Mouse (Mus musculus) CD8-positive naive resting alpha-beta T cell, adult 2 months (primary cell): ENCODE measurements around the gene Vstm5.
"Not testable (repeated sequence)": the region's sequence is repeated elsewhere in the genome, so short reads cannot be mapped to it uniquely, and the experiment has no call there.

Source experiments
- DNase-seq, 2 experiments: peaks; one replicate each; pipeline ENCODE4 v3.0.0; 2022; ENCODE audit warnings: low read depth in 2 of 2, low spot score in 2 of 2

Vstm5 gene

GRCm38 (mm10) chr9:15239042-15239925, at the start of gene Vstm5:
Gene Vstm5 (plus strand): TSS chr9:15239045.
- DNase-seq, result no peak

GRCm38 (mm10) chr9:15194806-15195205, 44.0 kb upstream of the Vstm5 start:
- DNase-seq, result not testable (repeated sequence)

GRCm38 (mm10) chr9:15206631-15207030, 32.2 kb upstream of the Vstm5 start:
- no peak for DNase-seq

GRCm38 (mm10) chr9:15209320-15209719, 29.5 kb upstream of the Vstm5 start:
- DNase-seq, result no peak

- no peak for DNase-seq
Measured at GRCm38 (mm10) chr9:15211876-15212275, 27.0 kb upstream of the Vstm5 start.

- DNase-seq, result no peak
Measured at GRCm38 (mm10) chr9:15213695-15214094, 25.1 kb upstream of the Vstm5 start.

GRCm38 (mm10) chr9:15224912-15225311, 13.9 kb upstream of the Vstm5 start:
- no peak for DNase-seq

- DNase-seq, result no peak
Measured at GRCm38 (mm10) chr9:15232445-15232844, 6.4 kb upstream of the Vstm5 start.

- no peak for DNase-seq
Measured at GRCm38 (mm10) chr9:15233604-15234003, 5.2 kb upstream of the Vstm5 start.

- DNase-seq, result no peak
Measured at GRCm38 (mm10) chr9:15235986-15236385, 2.9 kb upstream of the Vstm5 start.

- no peak for DNase-seq
Measured at GRCm38 (mm10) chr9:15237516-15238296, 1.1 kb upstream of the Vstm5 start.

GRCm38 (mm10) chr9:15238297-15238990, 401 bp upstream of the Vstm5 start:
- no peak for DNase-seq

GRCm38 (mm10) chr9:15240006-15240405, 1.2 kb downstream of the Vstm5 start:
- no peak for DNase-seq

GRCm38 (mm10) chr9:15240863-15241595, 2.2 kb downstream of the Vstm5 start:
- no peak for DNase-seq

GRCm38 (mm10) chr9:15241596-15241939, 2.7 kb downstream of the Vstm5 start:
- peak in 1 of 2 experiments; percentile 6 for DNase-seq

GRCm38 (mm10) chr9:15242130-15242529, 3.3 kb downstream of the Vstm5 start:
- no peak for DNase-seq

GRCm38 (mm10) chr9:15245319-15246075, 6.7 kb downstream of the Vstm5 start:
- DNase-seq, result no peak

GRCm38 (mm10) chr9:15250376-15250775, 11.5 kb downstream of the Vstm5 start:
- no peak for DNase-seq

GRCm38 (mm10) chr9:15252196-15252595, 13.4 kb downstream of the Vstm5 start:
- DNase-seq, result no peak

- no peak for DNase-seq
Measured at GRCm38 (mm10) chr9:15254501-15254900, 15.7 kb downstream of the Vstm5 start.
